Mouse (Mus musculus): Measurements from ENCODE around the gene Kat6b. TPM values are rescaled to one million over a fixed set of nuclear protein-coding genes. Genes with fewer than 3 reads are reported as not detected.

Gene Kat6b
- total and polyA plus RNA-seq, 3 experiments, result 2.3 to 10.9 (median 8.0) TPM

DNA sequence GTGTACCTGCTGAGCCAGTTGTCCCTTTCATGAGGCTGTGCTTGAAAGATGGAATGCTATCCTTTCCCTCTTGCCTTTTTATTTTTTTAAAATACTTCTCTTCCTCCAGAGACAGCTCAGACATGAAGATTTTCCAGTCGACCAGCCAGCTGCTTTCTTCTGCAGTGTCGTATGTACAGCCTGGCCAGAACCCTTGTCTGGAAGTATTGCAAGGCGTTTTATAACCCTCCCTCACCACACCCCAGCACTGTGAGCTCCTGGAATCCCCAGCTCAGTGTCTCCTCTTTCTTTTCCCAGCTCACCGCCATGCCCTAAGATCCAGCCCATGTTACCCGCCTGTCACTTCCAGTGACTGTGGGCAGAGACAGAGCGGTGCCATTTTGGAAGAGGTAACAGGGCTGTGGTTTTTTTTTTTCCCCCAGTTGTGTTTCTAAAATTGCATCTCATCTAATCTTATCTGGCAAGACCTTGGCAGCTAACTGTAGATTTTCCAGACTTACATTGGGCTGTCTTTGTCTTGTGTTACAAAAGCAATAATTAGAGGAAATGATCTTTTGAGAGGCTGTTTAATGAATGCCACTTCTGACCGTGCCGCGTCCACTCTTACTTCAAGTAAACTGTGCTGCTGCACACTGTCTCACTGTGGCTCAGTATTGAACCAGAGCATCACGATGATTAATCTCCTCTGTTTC lies 77.4 kb downstream of the Kat6b start:
- peaks cover 2 to 19% of the 10 kb centered on the region in 2 experiments; a peak in 2 of 4 replicates for H3K4me1 ChIP-seq (ENCODE audit: control insufficient read depth in 1 of 2, insufficient read depth in 2 of 2)
- H3K4me2 ChIP-seq (ENCODE audit: insufficient read depth, low read depth, poor library complexity, severe bottlenecking), result no peak overlapping the region
- no peak overlapping the region for H3K9ac ChIP-seq (ENCODE audit: insufficient read depth, low read depth)
- H3K36me3 ChIP-seq (replicated peaks in 1 of 2; ENCODE audit: control insufficient read depth in 1 of 2, insufficient read depth in 1 of 2, low read length in 1 of 2), result peaks cover 0 to 9% of the 10 kb centered on the region in 2 experiments
- no peaks in the 10 kb centered on the region for H3K79me2 ChIP-seq (replicated peaks; ENCODE audit: control insufficient read depth, extremely low read depth, insufficient read depth, poor library complexity, severe bottlenecking)
- no peak for DNase-seq (ENCODE audit: extremely low read depth)
- H3K4me3 ChIP-seq (replicated peaks in 1 of 3; ENCODE audit: low read depth in 2 of 3, low read length in 2 of 3, poor library complexity in 1 of 3), result no peak overlapping the region
- in situ Hi-C loops (cut with MboI; ENCODE audit: low pct_ligation_motif_present, low pct_unique_long_range_greater_than_20kb, low sequenced_read_pairs) (no loop called here), dilution Hi-C loops (cut with MboI; ENCODE audit: extremely low pct_ligation_motif_present, extremely low pct_unique_long_range_greater_than_20kb, low sequenced_read_pairs) (no loop called here)
- no peak overlapping the region for H3K27ac ChIP-seq (ENCODE audit: insufficient read depth, low read depth)
- no peaks in the 10 kb centered on the region for H3K9me3 ChIP-seq (replicated peaks; ENCODE audit: low read length)
- no peaks in the 10 kb centered on the region for H3K27me3 ChIP-seq (replicated peaks)
- TF ChIP-seq HCFC1 (IDR thresholded peaks at IDR 0.05; ENCODE audit: low read depth, low read length), result no peak
- TF ChIP-seq ETS1 (conservative IDR thresholded peaks at IDR 0.05; ENCODE audit: low read depth, low read length), result no peak
- no peak for TF ChIP-seq CTCF (conservative IDR thresholded peaks at IDR 0.05 in 1 of 2, IDR thresholded peaks at IDR 0.05 in 1 of 2; ENCODE audit: low read depth in 2 of 2, low read length in 2 of 2)
- TF ChIP-seq POLR2A (IDR thresholded peaks at IDR 0.05; ENCODE audit: low read depth, low read length), result no peak
- no peak for TF ChIP-seq ZNF384 (IDR thresholded peaks at IDR 0.05; ENCODE audit: low read depth, low read length)
- TF ChIP-seq MAFK (IDR thresholded peaks at IDR 0.05; ENCODE audit: insufficient replicate concordance, low read length), result no peak

GRCm38 (mm10) chr14:21559447-21559846 lies 78.2 kb downstream of the Kat6b start:
- Histone ChIP-seq H3K4me1 (ENCODE audit: control insufficient read depth in 1 of 2, insufficient read depth in 2 of 2) (peaks cover 2 to 22% of the 10 kb centered on the region in 2 experiments; a peak in 2 of 4 replicates), H3K9me3 (replicated peaks; ENCODE audit: low read length) (no peaks in the 10 kb centered on the region), H3K9ac (ENCODE audit: insufficient read depth, low read depth) (no peak overlapping the region), H3K79me2 (replicated peaks; ENCODE audit: control insufficient read depth, extremely low read depth, insufficient read depth, poor library complexity, severe bottlenecking) (no peaks in the 10 kb centered on the region), H3K4me3 (replicated peaks in 1 of 3; ENCODE audit: low read depth in 2 of 3, low read length in 2 of 3, poor library complexity in 1 of 3) (no peak overlapping the region), H3K27me3 (replicated peaks) (no peaks in the 10 kb centered on the region), H3K4me2 (ENCODE audit: insufficient read depth, low read depth, poor library complexity, severe bottlenecking) (no peak overlapping the region), H3K27ac (ENCODE audit: insufficient read depth, low read depth) (no peak overlapping the region), H3K36me3 (replicated peaks in 1 of 2; ENCODE audit: control insufficient read depth in 1 of 2, insufficient read depth in 1 of 2, low read length in 1 of 2) (peaks cover 0 to 9% of the 10 kb centered on the region in 2 experiments)
- dilution Hi-C loops (cut with MboI; ENCODE audit: extremely low pct_ligation_motif_present, extremely low pct_unique_long_range_greater_than_20kb, low sequenced_read_pairs) (no loop called here), in situ Hi-C loops (cut with MboI; ENCODE audit: low pct_ligation_motif_present, low pct_unique_long_range_greater_than_20kb, low sequenced_read_pairs) (no loop called here)
- DNase-seq (ENCODE audit: extremely low read depth), result no peak
- TF ChIP-seq MEF2A (IDR thresholded peaks at IDR 0.05; ENCODE audit: borderline replicate concordance, low read depth, low read length), result no peak
- no peak for TF ChIP-seq JUN (IDR thresholded peaks at IDR 0.05; ENCODE audit: insufficient read depth, low read depth, low read length)
- TF ChIP-seq CTCF (conservative IDR thresholded peaks at IDR 0.05 in 1 of 2, IDR thresholded peaks at IDR 0.05 in 1 of 2; ENCODE audit: low read depth in 2 of 2, low read length in 2 of 2), result no peak
- TF ChIP-seq IRF4 (IDR thresholded peaks at IDR 0.05; ENCODE audit: low read depth, low read length), result no peak
- TF ChIP-seq NRF1 (IDR thresholded peaks at IDR 0.05; ENCODE audit: low read depth, low read length), result no peak
- TF ChIP-seq ZKSCAN1 (IDR thresholded peaks at IDR 0.05; ENCODE audit: borderline replicate concordance, low read depth, low read length), result no peak
- TF ChIP-seq MYC (IDR thresholded peaks at IDR 0.05; ENCODE audit: low read depth, low read length), result no peak
- no peak for TF ChIP-seq MXI1 (IDR thresholded peaks at IDR 0.05; ENCODE audit: low read depth, low read length)
- TF ChIP-seq MAFK (IDR thresholded peaks at IDR 0.05; ENCODE audit: insufficient replicate concordance, low read length), result no peak

Measured in CH12.LX (cell line).